Mouse (Mus musculus): ENCODE measurements at regions not wholly inside any gene's neighbourhood (a gene's known extent, or its start where the extent isn't known, plus 50 kb on each side); places are given as distances from the start of the nearest gene placed in this dataset.

DNA sequence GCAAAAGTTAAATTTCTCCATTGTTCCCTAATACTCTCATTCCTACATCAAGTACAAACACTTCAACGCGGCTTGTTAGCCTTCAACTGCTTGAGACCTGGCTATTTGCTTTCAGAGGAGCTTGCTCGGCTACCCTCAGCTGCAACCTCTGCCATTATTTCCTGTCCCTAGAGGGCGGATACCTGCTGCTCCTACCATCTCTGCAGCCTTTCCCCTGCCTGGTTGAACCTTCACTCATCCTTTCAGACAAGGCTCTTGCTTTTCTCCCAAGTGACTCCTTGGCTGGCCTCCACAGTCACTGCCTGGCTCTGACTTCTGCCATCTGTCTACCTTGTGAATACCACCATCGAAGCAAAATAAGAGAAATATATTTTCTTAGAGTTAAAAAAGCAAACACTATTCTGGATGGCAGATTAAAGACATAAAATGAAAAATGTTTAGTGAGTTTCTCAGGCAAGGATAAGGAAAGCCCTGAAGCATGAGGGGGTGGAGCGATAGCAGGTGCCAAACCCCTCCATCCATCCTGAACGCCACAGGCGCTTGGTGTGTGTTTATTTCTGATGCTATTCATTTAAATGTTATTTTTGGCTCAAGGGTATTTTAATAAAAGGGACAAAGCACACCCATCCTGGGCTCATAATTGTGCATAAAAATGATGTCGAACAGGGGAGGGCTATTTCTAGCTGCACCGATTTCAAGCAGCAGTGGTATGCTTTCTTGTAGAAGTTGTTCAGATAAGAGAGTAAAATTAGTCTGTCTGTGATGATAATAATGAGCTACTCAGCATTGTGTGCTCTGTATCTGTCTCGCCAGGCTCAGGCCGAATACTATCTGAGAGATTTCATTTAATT is 302.3 kb upstream of the Nbea start:
- TF ChIP-seq CTCF (IDR thresholded peaks at IDR 0.05; ENCODE audit: low read depth) (no peak), EP300 (IDR thresholded peaks at IDR 0.05; ENCODE audit: low read depth) (no peak)

Data from liver, postnatal 0 days (tissue).